Mouse (Mus musculus) lung, embryonic 15.5 days (tissue): ENCODE results near the gene Rpusd3. TPM values are rescaled to one million over a fixed set of nuclear protein-coding genes. Genes with fewer than 3 reads are reported as not detected.

Experiments used
- ATAC-seq: fragments of 200-750 bp; cut with Nextera tagmentation; 2 replicates; pipeline ENCODE4 v1.8.0; 2017; ENCODE audit warnings: moderate number of reproducible peaks, borderline replicate concordance; ENCODE audit not compliant: low FRiP score, low TSS enrichment; ENCODE audit errors: extremely low read depth
- H3K27ac ChIP-seq: fragments of 300-500 bp; sonication (generic); 2 replicates; pipeline ENCODE4 v1.5.1; 2015; ENCODE audit warnings: moderate library complexity, mild to moderate bottlenecking, inconsistent platforms
- H3K27me3 ChIP-seq: fragments of 300-500 bp; sonication (generic); 2 replicates; pipeline ENCODE4 v1.6.1; 2015; ENCODE audit warnings: inconsistent platforms
- H3K36me3 ChIP-seq: fragments of 300-500 bp; sonication (generic); 2 replicates; pipeline ENCODE4 v1.6.1; 2015; ENCODE audit warnings: inconsistent platforms
- H3K4me1 ChIP-seq: fragments of 300-500 bp; sonication (generic); 2 replicates; pipeline ENCODE4 v1.6.1; 2015; ENCODE audit warnings: inconsistent platforms
- H3K4me2 ChIP-seq: fragments of 300-500 bp; sonication (generic); 2 replicates; pipeline ENCODE4 v1.6.1; 2015; ENCODE audit warnings: inconsistent platforms, mild to moderate bottlenecking, moderate library complexity
- H3K4me3 ChIP-seq: fragments of 300-500 bp; sonication (generic); 2 replicates; pipeline ENCODE4 v1.5.1; 2015; ENCODE audit warnings: mild to moderate bottlenecking, inconsistent platforms
- H3K9ac ChIP-seq: fragments of 300-500 bp; sonication (generic); 2 replicates; pipeline ENCODE4 v1.6.1; 2015; ENCODE audit warnings: inconsistent platforms
- H3K9me3 ChIP-seq: fragments of 300-500 bp; sonication (generic); 2 replicates; pipeline ENCODE4 v1.6.1; 2016; ENCODE audit warnings: inconsistent platforms
- WGBS: fragments of 180-500 bp; shearing (Covaris S2); methylation state at CpG from one replicate; pipeline ENCODE4 v1.1.7; 2015; 5-methylcytosine and 5-hydroxymethylcytosine counted together
- polyA plus RNA-seq: library from polyadenylated mRNA; unstranded; fragments of >200 nt; fragmentation: Nextera tagmentation; extraction: Ambion mirVana; gene quantifications from 2 replicates; pipeline ENCODE4 v1.2.1, GENCODE M21; 2015

Rpusd3 gene
- polyA plus RNA-seq, 1 experiment from 2014 or later = 19.1 TPM

GRCm38 (mm10) chr6:113396270-113397030 is 22.7 kb downstream of the Rpusd3 start:
- Histone ChIP-seq H3K9me3 (no peaks in the 10 kb centered on the region), H3K4me3 (no peak overlapping the region), H3K27me3 (no peaks in the 10 kb centered on the region), H3K4me2 (no peak overlapping the region), H3K9ac (no peak overlapping the region), H3K36me3 (peaks cover 4% of the 10 kb centered on the region; the same call in 1 of the 2 replicates), H3K27ac (no peak overlapping the region), H3K4me1 (peaks cover 9% of the 10 kb centered on the region)
- WGBS = 84% methylated on average over 10 of the region's 10 CpGs
- ATAC-seq = no peak

GRCm38 (mm10) chr6:113395501-113395900 is 23.6 kb downstream of the Rpusd3 start:
- H3K4me3 ChIP-seq = no peak overlapping the region
- no peak for ATAC-seq
- H3K4me1 ChIP-seq = peaks cover 9% of the 10 kb centered on the region
- H3K9me3 ChIP-seq = no peaks in the 10 kb centered on the region
- no peak overlapping the region for H3K27ac ChIP-seq
- no peaks in the 10 kb centered on the region for H3K27me3 ChIP-seq
- no peak overlapping the region for H3K9ac ChIP-seq
- H3K36me3 ChIP-seq = peaks cover 4% of the 10 kb centered on the region; the same call in 1 of the 2 replicates
- WGBS = 94% methylated on average over 6 of the region's 6 CpGs
- H3K4me2 ChIP-seq = no peak overlapping the region

- Histone ChIP-seq H3K4me2 (no peak overlapping the region), H3K4me1 (peaks cover 9% of the 10 kb centered on the region), H3K9ac (no peak overlapping the region), H3K4me3 (no peak overlapping the region), H3K27ac (no peak overlapping the region), H3K9me3 (no peaks in the 10 kb centered on the region), H3K27me3 (no peaks in the 10 kb centered on the region), H3K36me3 (peaks cover 7% of the 10 kb centered on the region)
- no peak for ATAC-seq
- 87% methylated on average over 11 of the region's 11 CpGs for WGBS
These were observed 24.3 kb downstream of the Rpusd3 start for GRCm38 (mm10) chr6:113394811-113395210.

GRCm38 (mm10) chr6:113393951-113394350 is 25.2 kb downstream of the Rpusd3 start:
- WGBS = 83% methylated on average over 6 of the region's 6 CpGs
- H3K9ac ChIP-seq = no peak overlapping the region

GRCm38 (mm10) chr6:113392387-113393071 is 26.6 kb downstream of the Rpusd3 start:
- H3K4me2 ChIP-seq = peak overlapping the region; percentile 94
- 1% methylated on average over 51 of the region's 51 CpGs for WGBS
- H3K9me3 ChIP-seq = no peaks in the 10 kb centered on the region
- H3K4me1 ChIP-seq = peaks cover 9% of the 10 kb centered on the region
- peaks cover 30% of the 10 kb centered on the region for H3K36me3 ChIP-seq
- H3K27me3 ChIP-seq = no peaks in the 10 kb centered on the region
- peak; percentile 81 for ATAC-seq
- peak overlapping the region; percentile 47 for H3K4me3 ChIP-seq
- peak overlapping the region; percentile 50 for H3K9ac ChIP-seq
- peak overlapping the region; percentile 7; the same call in 1 of the 2 replicates for H3K27ac ChIP-seq

More at GRCm38 (mm10) chr6:113393951-113394350, 25.2 kb downstream of the Rpusd3 start:
- H3K27me3 ChIP-seq = no peaks in the 10 kb centered on the region
- H3K4me2 ChIP-seq = no peak overlapping the region
- H3K9me3 ChIP-seq = no peaks in the 10 kb centered on the region
- no peak overlapping the region for H3K4me3 ChIP-seq
- peaks cover 9% of the 10 kb centered on the region for H3K4me1 ChIP-seq
- ATAC-seq = no peak
- H3K36me3 ChIP-seq = peaks cover 16% of the 10 kb centered on the region
- H3K27ac ChIP-seq = no peak overlapping the region

- Histone ChIP-seq H3K36me3 (peaks cover 36% of the 10 kb centered on the region), H3K27ac (no peak overlapping the region)
- ATAC-seq = peak; percentile 21; the same call in 1 of the 2 replicates
These were observed 27.1 kb downstream of the Rpusd3 start for GRCm38 (mm10) chr6:113392015-113392386.

GRCm38 (mm10) chr6:113390715-113391114 is 28.4 kb downstream of the Rpusd3 start:
- Histone ChIP-seq H3K4me2 (no peak overlapping the region), H3K27me3 (no peaks in the 10 kb centered on the region), H3K27ac (no peak overlapping the region), H3K9me3 (no peaks in the 10 kb centered on the region), H3K4me3 (no peak overlapping the region), H3K9ac (no peak overlapping the region), H3K36me3 (peaks cover 47% of the 10 kb centered on the region), H3K4me1 (peaks cover 9% of the 10 kb centered on the region)
- ATAC-seq = no peak
- WGBS = 94% methylated on average over 3 of the region's 3 CpGs

More at GRCm38 (mm10) chr6:113392015-113392386, 27.1 kb downstream of the Rpusd3 start:
- H3K27me3 ChIP-seq = no peaks in the 10 kb centered on the region
- H3K4me1 ChIP-seq = peaks cover 9% of the 10 kb centered on the region
- H3K4me2 ChIP-seq = peak overlapping the region; percentile 94
- whole genome bisulfite sequencing = 25% methylated on average over 10 of the region's 10 CpGs
- peak overlapping the region; percentile 50 for H3K9ac ChIP-seq
- H3K9me3 ChIP-seq = no peaks in the 10 kb centered on the region
- H3K4me3 ChIP-seq = peak overlapping the region; percentile 47

- no peak within 1 kb of the TSS for H3K9ac ChIP-seq
- peaks cover 61% of the 10 kb centered on the region for H3K36me3 ChIP-seq
- H3K9me3 ChIP-seq = no peaks in the 10 kb centered on the region
- H3K4me2 ChIP-seq = no peak within 1 kb of the TSS
- peaks cover 9% of the 10 kb centered on the region for H3K4me1 ChIP-seq
- no peak for ATAC-seq
- H3K27me3 ChIP-seq = no peaks in the 10 kb centered on the region
- H3K4me3 ChIP-seq = no peak within 1 kb of the TSS
- no peak within 1 kb of the TSS for H3K27ac ChIP-seq
- 76% methylated on average over 8 of the region's 8 CpGs for WGBS
These were observed 30.2 kb downstream of the Rpusd3 start, which contains the start of gene Ttll3 for GRCm38 (mm10) chr6:113388960-113389359. Gene Ttll3, plus strand, starts transcription at chr6:113389260.

- 66% methylated on average over 3 of the region's 3 CpGs for WGBS
- Histone ChIP-seq H3K4me2 (no peak overlapping the region), H3K27ac (no peak overlapping the region), H3K36me3 (peaks cover 89% of the 10 kb centered on the region), H3K9ac (no peak overlapping the region), H3K4me1 (no peaks in the 10 kb centered on the region), H3K4me3 (no peak overlapping the region), H3K9me3 (no peaks in the 10 kb centered on the region), H3K27me3 (no peaks in the 10 kb centered on the region)
- ATAC-seq = no peak
These were observed 33.1 kb downstream of the Rpusd3 start for GRCm38 (mm10) chr6:113386025-113386424.

GRCm38 (mm10) chr6:113385160-113385714 is 33.9 kb downstream of the Rpusd3 start:
- ATAC-seq = no peak
- H3K36me3 ChIP-seq = peaks cover 96% of the 10 kb centered on the region
- H3K27me3 ChIP-seq = no peaks in the 10 kb centered on the region
- H3K4me2 ChIP-seq = no peak overlapping the region
- no peak overlapping the region for H3K4me3 ChIP-seq
- 0 out of 2 replicates have a peak, but pooled peaks cover under 1% of the 10 kb centered on the region for H3K4me1 ChIP-seq
- no peak overlapping the region for H3K9ac ChIP-seq
- no peak overlapping the region for H3K27ac ChIP-seq
- no peaks in the 10 kb centered on the region for H3K9me3 ChIP-seq
- WGBS = 75% methylated on average over 11 of the region's 11 CpGs

- H3K4me1 ChIP-seq = peaks cover 9% of the 10 kb centered on the region
- no peaks in the 10 kb centered on the region for H3K9me3 ChIP-seq
- no peak for ATAC-seq
- H3K27me3 ChIP-seq = no peaks in the 10 kb centered on the region
- no peak overlapping the region for H3K4me2 ChIP-seq
- 94% methylated on average over 8 of the region's 8 CpGs for whole genome bisulfite sequencing
- H3K36me3 ChIP-seq = peaks cover 89% of the 10 kb centered on the region
- H3K9ac ChIP-seq = no peak overlapping the region
- H3K27ac ChIP-seq = no peak overlapping the region
- no peak overlapping the region for H3K4me3 ChIP-seq
These were observed 34.7 kb downstream of the Rpusd3 start for GRCm38 (mm10) chr6:113384351-113384927.
